Mouse (Mus musculus): ENCODE measurements at regions not wholly inside any gene's neighbourhood (a gene's known extent, or its start where the extent isn't known, plus 50 kb on each side); places are given as distances from the start of the nearest gene placed in this dataset.
"Not testable (repeated sequence)": the region's sequence is repeated elsewhere in the genome, so short reads cannot be mapped to it uniquely, and the experiment has no call there.

DNA sequence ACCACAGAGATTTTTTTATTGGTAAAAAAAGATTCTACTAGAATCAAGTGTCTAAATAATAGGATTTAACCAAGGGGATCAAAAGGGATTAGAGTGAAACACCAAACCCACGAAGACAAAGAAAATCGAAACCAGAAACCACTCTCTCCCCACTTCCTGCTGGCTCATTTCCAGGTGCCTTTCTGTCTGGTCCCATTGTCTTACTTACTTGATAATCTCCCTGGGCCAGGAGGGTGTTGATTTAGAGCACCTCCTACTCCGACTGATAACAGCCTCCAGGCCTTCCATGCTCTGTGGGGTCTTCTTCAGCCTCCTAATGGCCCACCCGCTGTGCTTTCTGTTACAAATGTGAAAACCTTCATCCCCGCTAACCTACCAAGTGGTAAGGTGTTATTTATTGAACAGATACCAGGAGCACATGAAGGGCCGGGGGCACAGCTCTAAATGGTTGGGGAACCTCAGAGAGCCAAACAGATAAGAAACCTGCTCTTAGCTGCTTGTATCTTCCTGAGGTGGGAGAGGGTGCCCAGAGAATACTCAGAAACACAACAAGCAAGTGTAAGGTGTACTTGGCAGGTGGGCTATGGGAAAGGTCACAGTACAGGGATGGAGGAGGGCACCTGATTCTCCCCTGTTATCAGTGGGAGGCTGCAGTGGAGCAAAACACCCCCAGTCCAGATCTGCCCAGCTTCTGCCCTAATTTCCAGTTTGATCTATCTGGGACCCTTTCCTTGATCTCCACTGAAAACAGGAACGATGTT lies 72.6 kb upstream of the Cpsf6 start:
- no peak for DNase-seq (ENCODE audit: extremely low spot score, low spot score)
- 27% methylated on average over 7 of the region's 7 CpGs for WGBS
- Histone ChIP-seq H3K9me3 (no peaks in the 10 kb centered on the region), H3K27me3 (ENCODE audit: poor library complexity, severe bottlenecking) (peaks cover 9% of the 10 kb centered on the region), H3K4me1 (peaks cover 10% of the 10 kb centered on the region), H3K4me3 (no peak overlapping the region), H3K36me3 (replicated peaks) (no peaks in the 10 kb centered on the region), H3K27ac (no peak overlapping the region)

- Histone ChIP-seq H3K27me3 (ENCODE audit: poor library complexity, severe bottlenecking) (peaks cover 2% of the 10 kb centered on the region; the same call in 1 of the 2 replicates), H3K27ac (no peak overlapping the region), H3K4me3 (no peak overlapping the region), H3K4me1 (peaks cover 6% of the 10 kb centered on the region), H3K9me3 (no peaks in the 10 kb centered on the region), H3K36me3 (replicated peaks) (no peaks in the 10 kb centered on the region)
- DNase-seq (ENCODE audit: extremely low spot score, low spot score), result no peak
- 91% methylated on average over 9 of the region's 9 CpGs for WGBS
Measured at GRCm38 (mm10) chr10:117451396-117452185, 71.8 kb upstream of the Cpsf6 start.

- Histone ChIP-seq H3K4me1 (peaks cover 6% of the 10 kb centered on the region), H3K27ac (no peak overlapping the region), H3K27me3 (ENCODE audit: poor library complexity, severe bottlenecking) (no peaks in the 10 kb centered on the region; the same call in 1 of the 2 replicates), H3K36me3 (replicated peaks) (no peaks in the 10 kb centered on the region), H3K4me3 (no peak overlapping the region), H3K9me3 (no peaks in the 10 kb centered on the region)
- no peak for DNase-seq (ENCODE audit: extremely low spot score, low spot score)
- WGBS, result 91% methylated on average over 4 of the region's 4 CpGs
Measured at GRCm38 (mm10) chr10:117450631-117451030, 70.8 kb upstream of the Cpsf6 start.

DNA sequence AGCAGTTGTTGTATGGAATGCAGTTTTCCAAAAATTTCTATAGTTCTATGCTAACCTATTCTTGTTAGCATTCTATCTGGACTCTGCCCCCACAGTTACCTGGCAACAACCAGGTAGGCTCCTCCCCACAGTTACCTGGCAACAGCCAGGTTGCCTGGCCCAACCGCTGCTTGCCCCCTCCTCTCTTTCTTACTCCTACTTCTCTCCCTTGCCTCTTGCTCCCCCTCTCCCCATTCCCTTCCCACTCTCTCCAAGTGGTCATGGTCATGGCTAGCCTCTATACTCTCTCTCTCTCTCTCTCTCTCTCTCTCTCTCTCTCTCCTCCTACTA lies 70.4 kb upstream of the Cpsf6 start:
- Histone ChIP-seq H3K9me3 (no peaks in the 10 kb centered on the region), H3K4me3 (no peak overlapping the region), H3K36me3 (replicated peaks) (no peaks in the 10 kb centered on the region), H3K27me3 (ENCODE audit: poor library complexity, severe bottlenecking) (no peaks in the 10 kb centered on the region; the same call in 1 of the 2 replicates), H3K27ac (no peak overlapping the region), H3K4me1 (peaks cover 8% of the 10 kb centered on the region)
- 100% methylated on average over 1 of the region's 1 CpGs for WGBS
- DNase-seq (ENCODE audit: extremely low spot score, low spot score), result no peak

DNA sequence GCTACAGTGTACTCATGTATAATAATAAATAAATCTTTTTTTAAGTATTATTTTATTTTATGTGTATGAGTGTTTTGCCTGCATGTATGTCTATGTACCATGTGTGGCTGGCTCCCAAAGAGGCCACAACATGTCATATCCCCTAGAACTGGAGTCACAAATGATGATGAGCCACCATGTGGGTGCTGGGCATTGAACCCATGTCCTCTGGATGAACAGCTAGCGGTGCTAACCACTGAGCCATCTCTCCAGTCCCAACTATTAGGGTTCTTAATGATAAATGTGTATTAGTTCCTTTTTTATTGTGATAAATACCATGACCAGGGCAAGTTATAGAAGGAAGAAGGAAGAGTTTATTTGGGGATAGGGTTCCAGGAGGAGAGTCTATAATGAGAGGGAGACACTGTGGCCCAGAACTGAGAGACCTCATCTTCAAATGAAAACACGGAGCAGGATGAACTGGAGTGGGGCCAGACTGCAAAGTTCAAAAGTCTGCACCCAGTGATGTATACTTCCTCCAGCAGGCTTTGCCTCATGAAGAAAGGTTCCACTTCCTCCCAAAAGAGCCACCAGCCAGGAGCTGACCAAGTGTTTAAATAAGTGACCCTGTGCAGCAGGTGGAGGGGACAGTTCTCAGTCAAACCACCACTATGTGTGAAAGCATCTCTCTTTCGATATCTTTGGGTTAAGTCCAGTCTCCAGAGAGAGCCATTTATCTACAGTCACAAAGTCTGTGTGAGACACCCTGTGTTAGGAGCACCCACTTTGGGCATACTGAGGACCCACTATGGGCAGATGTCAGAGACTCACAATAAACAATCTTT lies 69.8 kb upstream of the Cpsf6 start:
- Histone ChIP-seq H3K27me3 (ENCODE audit: poor library complexity, severe bottlenecking) (no peaks in the 10 kb centered on the region; the same call in 1 of the 2 replicates), H3K36me3 (replicated peaks) (no peaks in the 10 kb centered on the region), H3K27ac (no peak overlapping the region), H3K9me3 (no peaks in the 10 kb centered on the region), H3K4me3 (no peak overlapping the region), H3K4me1 (peaks cover 10% of the 10 kb centered on the region)
- DNase-seq (ENCODE audit: extremely low spot score, low spot score), result no peak
- WGBS, result 93% methylated on average over 3 of the region's 3 CpGs

- not testable (repeated sequence) for H3K4me1 ChIP-seq; H3K27me3 ChIP-seq (ENCODE audit: poor library complexity, severe bottlenecking); DNase-seq (ENCODE audit: extremely low spot score, low spot score); H3K27ac ChIP-seq; H3K36me3 ChIP-seq (replicated peaks); H3K4me3 ChIP-seq; H3K9me3 ChIP-seq
- WGBS, result 93% methylated on average over 3 of the region's 3 CpGs
Measured at GRCm38 (mm10) chr10:117448783-117449182, 69.0 kb upstream of the Cpsf6 start.

DNA sequence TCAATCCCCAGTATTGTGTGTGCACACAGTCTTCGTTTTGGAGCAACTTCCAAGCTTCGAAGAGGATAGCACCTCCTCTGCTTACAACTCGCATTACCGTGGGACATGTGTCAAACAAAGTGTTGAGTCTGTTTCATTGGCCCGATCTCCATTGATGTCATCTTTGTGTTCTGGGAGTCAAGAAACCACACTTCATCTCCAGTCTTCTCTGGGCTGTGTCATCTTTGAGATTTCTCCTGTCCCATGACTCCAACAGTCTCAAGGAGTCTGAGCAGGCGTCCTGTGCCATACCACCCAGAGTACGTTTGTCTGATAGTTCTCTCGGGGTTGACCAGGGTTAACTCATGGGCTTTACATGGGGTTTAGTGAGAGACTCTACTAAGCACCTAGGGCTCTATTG lies 67.8 kb upstream of the Cpsf6 start:
- Histone ChIP-seq H3K36me3 (replicated peaks) (no peaks in the 10 kb centered on the region; the same call in 1 of the 2 replicates), H3K4me1 (peaks cover 9% of the 10 kb centered on the region), H3K27ac (no peak overlapping the region), H3K4me3 (no peak overlapping the region), H3K27me3 (ENCODE audit: poor library complexity, severe bottlenecking) (peaks cover 10% of the 10 kb centered on the region), H3K9me3 (peaks cover 13% of the 10 kb centered on the region)
- WGBS, result 94% methylated on average over 8 of the region's 8 CpGs
- DNase-seq (ENCODE audit: extremely low spot score, low spot score), result no peak

- 78% methylated on average over 8 of the region's 8 CpGs for WGBS
- no peak overlapping the region for H3K27ac ChIP-seq
- no peak for DNase-seq (ENCODE audit: extremely low spot score, low spot score)
Measured at GRCm38 (mm10) chr10:117447206-117447605, 67.4 kb upstream of the Cpsf6 start.

DNA sequence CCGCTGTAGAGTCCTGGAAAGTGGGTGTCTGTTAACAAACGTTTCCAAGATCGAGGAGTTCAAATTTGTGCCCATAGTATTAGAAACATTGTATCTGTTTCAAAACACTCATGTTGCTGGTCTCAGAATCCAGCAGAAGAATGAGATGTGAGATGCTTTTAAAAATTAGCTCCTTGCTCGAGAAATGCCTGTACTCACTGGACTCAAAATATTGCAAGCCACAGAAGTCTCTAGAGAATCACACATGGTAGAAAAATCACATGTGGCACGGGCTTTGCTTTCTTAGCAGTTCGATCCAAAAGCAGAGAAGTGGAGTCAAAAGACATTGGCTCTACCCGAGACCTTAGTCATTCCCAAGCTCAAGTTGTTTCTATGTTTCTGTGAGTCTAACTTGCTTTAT lies 67.0 kb upstream of the Cpsf6 start:
- H3K27ac ChIP-seq, result no peak overlapping the region
- H3K9me3 ChIP-seq, result peaks cover 14% of the 10 kb centered on the region
- no peak overlapping the region for H3K4me3 ChIP-seq
- no peaks in the 10 kb centered on the region; the same call in 1 of the 2 replicates for H3K36me3 ChIP-seq (replicated peaks)
- H3K27me3 ChIP-seq (ENCODE audit: poor library complexity, severe bottlenecking), result peaks cover 15% of the 10 kb centered on the region
- WGBS, result 88% methylated on average over 7 of the region's 7 CpGs
- H3K4me1 ChIP-seq, result peaks cover 11% of the 10 kb centered on the region
- DNase-seq (ENCODE audit: extremely low spot score, low spot score), result no peak

More at GRCm38 (mm10) chr10:117447206-117447605, 67.4 kb upstream of the Cpsf6 start:
- Histone ChIP-seq H3K4me1 (peaks cover 8% of the 10 kb centered on the region), H3K4me3 (no peak overlapping the region), H3K36me3 (replicated peaks) (no peaks in the 10 kb centered on the region; the same call in 1 of the 2 replicates), H3K9me3 (peaks cover 14% of the 10 kb centered on the region), H3K27me3 (ENCODE audit: poor library complexity, severe bottlenecking) (peaks cover 14% of the 10 kb centered on the region)

GRCm38 (mm10) chr10:117445801-117446490 lies 66.1 kb upstream of the Cpsf6 start:
- Histone ChIP-seq H3K27ac (no peak overlapping the region), H3K4me1 (peaks cover 20% of the 10 kb centered on the region), H3K27me3 (ENCODE audit: poor library complexity, severe bottlenecking) (peaks cover 15% of the 10 kb centered on the region), H3K4me3 (no peak overlapping the region), H3K36me3 (replicated peaks) (no peaks in the 10 kb centered on the region; the same call in 1 of the 2 replicates), H3K9me3 (peaks cover 14% of the 10 kb centered on the region)
- no peak for DNase-seq (ENCODE audit: extremely low spot score, low spot score)
- 93% methylated on average over 15 of the region's 15 CpGs for whole genome bisulfite sequencing

DNA sequence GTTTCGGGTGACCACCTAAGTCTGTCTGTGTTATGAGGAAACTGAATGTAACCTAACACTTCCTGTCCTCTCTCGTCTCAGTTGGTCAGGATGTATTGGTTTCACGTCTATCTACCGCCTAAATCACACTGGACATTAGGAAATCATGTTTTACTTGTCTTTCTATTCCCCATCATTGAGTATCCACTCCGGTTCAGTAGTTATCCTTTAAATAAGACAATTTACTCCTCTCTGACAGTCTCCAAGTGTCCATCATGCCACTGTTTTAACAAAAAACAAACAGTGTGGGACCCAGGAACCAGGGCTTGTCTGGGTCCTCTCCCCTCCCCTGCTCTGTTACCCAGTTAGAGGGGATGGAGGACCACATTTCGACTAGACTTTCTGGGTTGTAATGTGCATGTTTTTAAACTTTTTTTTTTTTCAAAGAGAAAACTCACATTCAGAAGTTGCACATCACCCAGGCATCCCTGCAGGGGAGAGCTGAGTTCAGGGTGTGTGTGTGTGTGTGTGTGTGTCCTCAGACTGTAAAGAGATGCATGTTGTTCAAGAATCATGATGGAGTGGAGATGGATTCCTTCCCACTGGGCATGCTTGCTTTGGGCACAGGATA lies 65.5 kb upstream of the Cpsf6 start:
- peaks cover 19% of the 10 kb centered on the region for H3K27me3 ChIP-seq (ENCODE audit: poor library complexity, severe bottlenecking)
- no peaks in the 10 kb centered on the region; the same call in 1 of the 2 replicates for H3K36me3 ChIP-seq (replicated peaks)
- no peak overlapping the region for H3K4me3 ChIP-seq
- DNase-seq (ENCODE audit: extremely low spot score, low spot score), result no peak
- H3K4me1 ChIP-seq, result peaks cover 25% of the 10 kb centered on the region
- H3K27ac ChIP-seq, result no peak overlapping the region
- WGBS, result 75% methylated on average over 6 of the region's 6 CpGs
- peaks cover 14% of the 10 kb centered on the region for H3K9me3 ChIP-seq

- WGBS, result 89% methylated on average over 10 of the region's 10 CpGs
- Histone ChIP-seq H3K27ac (no peak overlapping the region), H3K4me1 (peaks cover 28% of the 10 kb centered on the region), H3K36me3 (replicated peaks) (no peaks in the 10 kb centered on the region; the same call in 1 of the 2 replicates), H3K27me3 (ENCODE audit: poor library complexity, severe bottlenecking) (peaks cover 24% of the 10 kb centered on the region), H3K4me3 (no peak overlapping the region), H3K9me3 (peaks cover 18% of the 10 kb centered on the region)
- DNase-seq (ENCODE audit: extremely low spot score, low spot score), result no peak
Measured at GRCm38 (mm10) chr10:117444761-117445160, 64.9 kb upstream of the Cpsf6 start.
